Mouse (Mus musculus): ENCODE results near the gene Ntf3.

Ntf3 gene

GRCm38 (mm10) chr6:126105083-126105740, 61.5 kb downstream of the Ntf3 start:
- DNase-seq (ENCODE audit: low spot score): no peak

DNA sequence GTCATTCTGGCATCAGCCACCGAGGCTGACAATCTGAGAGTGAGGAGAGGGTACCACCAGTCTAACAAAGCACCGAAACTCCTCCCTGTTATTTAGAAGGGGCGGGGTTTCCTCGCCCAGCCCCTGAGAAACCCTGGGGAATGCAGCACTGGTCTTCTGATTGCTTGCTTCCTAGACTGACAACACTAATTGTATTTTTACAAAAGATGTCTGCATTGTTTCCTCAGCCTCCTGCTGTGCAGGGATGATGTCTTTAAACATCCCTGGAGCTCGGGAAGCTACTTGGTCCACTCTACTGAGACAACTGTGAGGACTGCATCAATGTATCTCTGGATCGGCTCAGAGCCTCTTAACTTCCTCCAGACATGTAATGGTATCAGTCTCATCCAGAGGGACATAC, 64.1 kb downstream of the Ntf3 start:
- no peak for DNase-seq (ENCODE audit: low spot score)

DNA sequence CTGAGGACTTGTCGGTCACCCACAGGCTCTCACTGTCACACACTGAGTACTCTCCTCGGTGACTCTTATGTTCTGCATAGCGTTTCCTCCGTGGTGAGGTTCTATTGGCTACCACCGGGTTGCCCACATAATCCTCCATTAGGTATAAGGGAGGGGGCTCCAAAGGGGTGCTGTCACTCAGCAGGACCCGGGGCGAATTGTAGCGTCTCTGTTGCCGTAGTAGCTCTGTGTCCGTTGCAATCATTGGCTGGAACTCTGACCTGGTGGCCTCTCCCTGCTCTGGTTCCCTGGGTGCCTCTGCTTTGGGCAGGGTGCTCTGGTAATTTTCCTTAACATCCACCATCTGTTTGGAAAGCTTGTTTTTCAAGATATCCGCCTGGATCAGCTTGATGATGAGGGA, 64.7 kb downstream of the Ntf3 start:
- DNase-seq (ENCODE audit: low spot score): no peak

DNA sequence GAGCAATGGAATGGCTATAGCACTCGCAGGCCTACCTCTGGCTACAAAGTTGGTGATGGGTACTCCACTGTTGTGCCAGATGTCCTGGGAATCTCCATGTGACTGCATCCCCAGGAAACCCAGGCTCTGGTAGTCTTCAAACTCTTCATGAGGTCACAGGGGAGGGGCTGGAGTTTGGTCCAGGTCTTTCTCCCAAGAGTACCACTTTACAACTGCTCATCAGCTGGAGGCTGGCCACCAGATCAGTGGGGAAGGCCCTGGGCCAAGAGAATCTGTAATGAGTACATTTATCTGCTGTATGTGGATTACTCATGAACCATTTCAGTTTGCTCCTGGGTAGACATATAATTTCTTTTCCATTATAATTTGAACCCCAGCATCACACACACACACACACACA, 66.1 kb downstream of the Ntf3 start:
- no peak for DNase-seq (ENCODE audit: low spot score)

DNA sequence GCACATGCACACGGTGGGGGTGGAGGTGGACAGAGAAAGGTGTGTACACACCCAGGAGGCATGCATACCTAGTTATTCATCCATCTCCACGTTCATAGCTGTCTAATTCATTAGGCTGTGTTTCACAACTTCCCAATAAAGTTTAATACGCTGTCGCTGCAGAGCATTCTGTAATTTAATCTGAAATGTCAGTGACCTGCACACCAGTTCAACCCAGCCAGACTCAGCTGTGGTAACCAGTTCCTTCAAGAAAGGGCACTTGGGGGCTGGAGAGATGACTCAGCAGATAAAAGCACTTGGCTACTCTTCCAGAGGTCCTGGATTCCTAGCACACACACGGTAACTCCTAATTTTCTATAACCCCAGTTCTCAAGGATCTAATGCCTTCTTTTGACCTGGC, 69.2 kb downstream of the Ntf3 start:
- no peak for DNase-seq (ENCODE audit: low spot score)

DNA sequence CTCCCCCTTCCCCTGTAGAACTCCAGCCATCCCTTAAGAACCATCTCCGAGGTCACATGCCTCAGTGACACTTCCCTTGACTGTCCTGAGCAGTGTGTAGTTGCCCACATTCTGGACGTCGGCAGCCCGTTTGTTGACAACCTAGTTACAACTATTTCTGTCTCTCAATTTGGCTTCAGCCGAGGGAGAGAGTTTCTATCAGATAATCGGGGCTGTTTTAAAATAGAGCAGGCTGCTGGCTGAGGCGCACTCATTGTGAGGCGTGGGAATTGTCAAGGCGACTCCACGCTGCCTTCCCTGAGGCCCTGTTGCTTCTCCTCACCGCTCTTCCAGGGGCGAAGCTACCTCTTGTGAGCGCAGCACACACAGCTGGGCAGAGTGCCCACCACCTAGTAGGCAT, 70.6 kb downstream of the Ntf3 start:
- DNase-seq (ENCODE audit: low spot score): no peak

DNA sequence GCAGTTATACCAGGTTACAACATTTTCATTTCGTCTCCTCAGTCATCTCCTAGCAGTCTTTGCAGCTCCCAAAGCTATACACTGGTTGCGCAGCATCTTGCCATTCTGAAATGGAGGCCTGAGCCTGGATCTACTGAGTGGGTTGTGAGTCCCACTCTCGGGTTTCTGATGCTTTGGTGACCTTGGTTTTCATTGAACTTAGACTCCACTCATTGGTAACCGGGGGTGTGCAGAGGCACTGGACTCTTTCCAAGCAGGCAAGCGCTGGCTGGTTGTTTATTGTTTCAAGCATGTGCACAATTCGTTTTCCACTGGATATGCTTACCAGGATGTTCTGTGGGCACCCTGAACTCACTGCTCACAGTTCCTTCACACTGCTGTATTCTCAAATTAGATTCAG, 71.7 kb downstream of the Ntf3 start:
- no peak for DNase-seq (ENCODE audit: low spot score)

DNA sequence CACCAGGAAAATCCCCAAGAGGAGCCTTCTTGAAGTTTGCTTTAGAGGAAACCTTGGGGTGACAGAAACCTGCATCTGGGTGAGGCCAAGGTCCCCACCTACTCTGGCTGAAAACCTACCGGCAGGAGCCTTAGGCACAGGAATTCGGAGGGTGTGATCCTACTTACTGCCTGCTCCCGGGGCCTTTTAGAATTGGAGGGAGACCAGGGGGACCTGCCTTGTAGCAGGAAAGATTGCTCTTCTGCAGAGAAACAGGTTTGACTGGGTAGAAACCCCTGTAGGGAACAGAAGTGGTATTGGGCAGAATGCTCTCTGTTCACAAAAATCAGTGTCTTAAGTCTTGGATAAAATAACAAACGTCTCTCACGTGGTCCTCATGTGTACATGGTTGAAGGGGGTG, 74.7 kb downstream of the Ntf3 start:
- DNase-seq (ENCODE audit: low spot score): no peak

- DNase-seq (ENCODE audit: low spot score): no peak
Measured at GRCm38 (mm10) chr6:126090063-126090462, 76.6 kb downstream of the Ntf3 start.

- DNase-seq (ENCODE audit: low spot score): no peak
Measured at GRCm38 (mm10) chr6:126088489-126089265, 78.0 kb downstream of the Ntf3 start.

GRCm38 (mm10) chr6:126086321-126086950, 80.3 kb downstream of the Ntf3 start:
- DNase-seq (ENCODE audit: low spot score): no peak

DNA sequence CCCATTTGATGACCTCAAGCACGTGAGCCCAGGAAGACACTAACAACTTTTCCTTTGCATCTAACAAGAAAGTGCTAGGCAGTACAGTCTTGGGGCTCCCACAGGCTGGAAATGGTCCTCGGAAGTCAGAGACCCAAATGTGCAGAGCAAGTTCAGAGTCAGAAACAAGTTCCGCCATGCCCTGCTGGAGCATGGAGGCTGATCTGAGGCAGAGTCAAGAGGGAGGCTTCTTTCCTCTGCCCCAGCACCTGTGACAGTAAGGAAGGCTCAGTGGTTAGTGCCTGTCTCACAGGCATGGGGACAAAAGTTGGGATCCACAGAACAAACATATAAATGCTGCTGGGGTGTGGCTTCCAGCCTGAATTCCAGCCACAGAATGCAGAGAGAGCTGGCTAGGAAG, 86.2 kb downstream of the Ntf3 start:
- no peak for DNase-seq (ENCODE audit: low spot score)

- no peak for DNase-seq (ENCODE audit: low spot score)
Measured at GRCm38 (mm10) chr6:126057706-126058105, 109.0 kb downstream of the Ntf3 start.

DNA sequence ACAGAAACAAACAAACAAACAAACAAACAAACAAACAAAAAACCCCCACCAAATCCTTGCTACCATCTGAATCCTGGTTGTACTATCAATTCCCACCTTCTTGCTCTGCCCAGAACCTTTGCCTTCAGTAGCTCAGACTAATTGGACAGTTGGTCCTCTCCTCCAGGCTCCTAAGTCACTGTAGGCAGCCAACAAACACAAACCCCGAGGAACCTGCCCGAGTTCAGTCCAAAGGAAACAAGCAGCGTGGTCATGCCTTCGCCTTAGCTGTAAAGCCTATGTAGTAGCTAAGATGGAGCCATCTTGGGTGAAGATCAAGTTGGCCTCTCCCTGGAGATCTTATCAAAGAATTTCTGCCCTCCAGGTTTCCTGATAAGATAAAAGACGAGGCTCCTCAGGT, 113.6 kb downstream of the Ntf3 start:
- DNase-seq (ENCODE audit: low spot score): no peak

All from spleen, adult 12 weeks (tissue).